Mouse (Mus musculus) kidney, embryonic 16.5 days (tissue): ENCODE data around the gene Gm3448. TPM values are rescaled to one million over a fixed set of nuclear protein-coding genes. Genes with fewer than 3 reads are reported as not detected.
A peak's percentile ranks its signal among the peaks of the same experiment; 100 is the strongest.
"Not testable (repeated sequence)": the region's sequence is repeated elsewhere in the genome, so short reads cannot be mapped to it uniquely, and the experiment has no call there.

Experiments used
- ATAC-seq: fragments of 200-750 bp; cut with Nextera tagmentation; 2 replicates; pipeline ENCODE4 v1.8.0; 2017; ENCODE audit warnings: moderate TSS enrichment; ENCODE audit not compliant: low FRiP score, low TSS enrichment
- H3K27ac ChIP-seq: fragments of 300-500 bp; sonication (generic); 2 replicates; pipeline ENCODE4 v1.5.1; 2014; ENCODE audit warnings: low read length
- H3K27me3 ChIP-seq: fragments of 300-500 bp; sonication (generic); 2 replicates; pipeline ENCODE4 v1.6.1; 2014; ENCODE audit warnings: low read length, control low read depth, mixed read lengths; ENCODE audit not compliant: insufficient read depth
- H3K36me3 ChIP-seq: fragments of 300-500 bp; sonication (generic); 2 replicates; pipeline ENCODE4 v1.6.1; 2014; ENCODE audit warnings: low read length, control low read depth, mixed read lengths; ENCODE audit not compliant: insufficient read depth
- H3K4me1 ChIP-seq: fragments of 300-500 bp; sonication (generic); 2 replicates; pipeline ENCODE4 v1.6.1; 2014; ENCODE audit warnings: low read length, control low read depth, mixed read lengths; ENCODE audit not compliant: insufficient read depth
- H3K4me2 ChIP-seq: fragments of 300-500 bp; sonication (generic); replicated peaks from 2 replicates; pipeline ENCODE4 v1.6.1; 2014; ENCODE audit warnings: low read depth, low read length
- H3K4me3 ChIP-seq: fragments of 300-500 bp; sonication (generic); 2 replicates; pipeline ENCODE4 v1.5.1; 2014; ENCODE audit warnings: mild to moderate bottlenecking, low read length
- H3K9ac ChIP-seq: fragments of 300-500 bp; sonication (generic); replicated peaks from 2 replicates; pipeline ENCODE4 v1.6.1; 2014; ENCODE audit warnings: low read length
- H3K9me3 ChIP-seq: fragments of 300-500 bp; sonication (generic); 2 replicates; pipeline ENCODE4 v1.6.1; 2016; ENCODE audit warnings: low read length, control low read depth
- WGBS: fragments of 180-500 bp; shearing (Covaris S2); extraction: QIAGEN DNeasy Blood & Tissue Kit; methylation state at CpG from one replicate; pipeline ENCODE4 v1.1.7; 2014; 5-methylcytosine and 5-hydroxymethylcytosine counted together
- polyA plus RNA-seq: library from polyadenylated mRNA; unstranded; fragments of >200 nt; fragmentation: Nextera tagmentation; extraction: Ambion mirVana; gene quantifications from 2 replicates; pipeline ENCODE4 v1.2.1, GENCODE M21; 2015

The Gm3448 gene
- polyA plus RNA-seq, 1 experiment from 2014 or later, result 3.0 TPM

GRCm38 (mm10) chr17:14961557-14962154 is 79.7 kb downstream of the Gm3448 start:
- no CpG with 5 or more reads among the region's 44 CpGs for WGBS
- not testable (repeated sequence) for H3K27me3 ChIP-seq, H3K9me3 ChIP-seq, H3K4me2 ChIP-seq, H3K36me3 ChIP-seq, H3K9ac ChIP-seq, H3K4me1 ChIP-seq, H3K27ac ChIP-seq, H3K4me3 ChIP-seq
- peak; percentile 92 for ATAC-seq

GRCm38 (mm10) chr17:14960951-14961556 is 80.3 kb downstream of the Gm3448 start, which contains the start of gene Phf10:
Gene Phf10 (minus strand): TSS chr17:14961273.
- not testable (repeated sequence) for H3K27ac ChIP-seq, H3K27me3 ChIP-seq, H3K36me3 ChIP-seq, H3K9me3 ChIP-seq, H3K4me1 ChIP-seq
- H3K9ac ChIP-seq, result peak within 1 kb of the TSS; percentile 83
- peak; percentile 87 for ATAC-seq
- WGBS, result 0% methylated on average over 21 of the region's 100 CpGs
- peak within 1 kb of the TSS; percentile 77 for H3K4me3 ChIP-seq
- H3K4me2 ChIP-seq, result peak within 1 kb of the TSS; percentile 92

- peak; percentile 36 for ATAC-seq
Observed at GRCm38 (mm10) chr17:14960520-14960919, 80.8 kb downstream of the Gm3448 start.

DNA sequence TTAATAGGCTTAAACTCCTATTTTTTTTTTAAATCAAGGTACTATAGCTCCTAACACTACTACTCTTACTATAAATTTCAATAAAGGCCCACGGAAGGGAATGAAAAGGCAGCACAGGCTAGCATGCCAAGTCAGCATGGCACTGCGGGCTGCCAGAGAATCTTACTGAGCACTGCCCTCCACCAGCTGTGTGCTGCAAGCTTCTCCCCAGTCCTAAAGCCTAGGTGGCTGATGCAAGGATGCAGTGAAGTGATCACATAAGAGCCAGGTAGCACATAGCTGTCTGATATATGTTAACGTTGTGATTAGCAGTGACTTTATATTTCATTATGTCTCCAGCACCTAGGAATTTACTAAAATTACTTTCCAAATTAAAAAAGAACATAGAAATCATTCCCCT is 81.4 kb downstream of the Gm3448 start:
- peaks cover 3% of the 10 kb centered on the region; the same call in 1 of the 2 replicates for H3K36me3 ChIP-seq
- no peak for ATAC-seq
- peaks cover 9% of the 10 kb centered on the region for H3K4me1 ChIP-seq
- H3K4me2 ChIP-seq, result peak overlapping the region; percentile 52
- peak overlapping the region; percentile 63 for H3K9ac ChIP-seq
- no peak overlapping the region for H3K27ac ChIP-seq
- peak overlapping the region; percentile 39 for H3K4me3 ChIP-seq
- H3K27me3 ChIP-seq, result no peaks in the 10 kb centered on the region
- 19% methylated on average over 3 of the region's 3 CpGs for WGBS
- no peaks in the 10 kb centered on the region for H3K9me3 ChIP-seq

More at GRCm38 (mm10) chr17:14960520-14960919, 80.8 kb downstream of the Gm3448 start:
- Histone ChIP-seq H3K4me1 (peaks cover 9% of the 10 kb centered on the region), H3K27me3 (no peaks in the 10 kb centered on the region), H3K36me3 (peaks cover 3% of the 10 kb centered on the region; the same call in 1 of the 2 replicates), H3K27ac (no peak overlapping the region), H3K4me3 (peak overlapping the region; percentile 77), H3K4me2 (peak overlapping the region; percentile 92), H3K9me3 (no peaks in the 10 kb centered on the region), H3K9ac (peak overlapping the region; percentile 83)
- WGBS, result 0% methylated on average over 19 of the region's 23 CpGs

- Histone ChIP-seq H3K4me3 (no peak overlapping the region), H3K9ac (no peak overlapping the region), H3K4me1 (peaks cover 9% of the 10 kb centered on the region), H3K9me3 (no peaks in the 10 kb centered on the region), H3K27me3 (no peaks in the 10 kb centered on the region), H3K36me3 (peaks cover 9% of the 10 kb centered on the region), H3K27ac (no peak overlapping the region), H3K4me2 (no peak overlapping the region)
- WGBS, result 90% methylated on average over 5 of the region's 5 CpGs
- ATAC-seq, result no peak
Observed at GRCm38 (mm10) chr17:14958686-14959327, 82.5 kb downstream of the Gm3448 start.

- Histone ChIP-seq H3K27ac (no peak overlapping the region), H3K9me3 (no peaks in the 10 kb centered on the region), H3K27me3 (no peaks in the 10 kb centered on the region), H3K9ac (no peak overlapping the region), H3K36me3 (peaks cover 30% of the 10 kb centered on the region), H3K4me3 (no peak overlapping the region), H3K4me2 (no peak overlapping the region), H3K4me1 (no peaks in the 10 kb centered on the region)
- 84% methylated on average over 8 of the region's 8 CpGs for WGBS
- no peak for ATAC-seq
Observed at GRCm38 (mm10) chr17:14953452-14953851, 87.9 kb downstream of the Gm3448 start.

DNA sequence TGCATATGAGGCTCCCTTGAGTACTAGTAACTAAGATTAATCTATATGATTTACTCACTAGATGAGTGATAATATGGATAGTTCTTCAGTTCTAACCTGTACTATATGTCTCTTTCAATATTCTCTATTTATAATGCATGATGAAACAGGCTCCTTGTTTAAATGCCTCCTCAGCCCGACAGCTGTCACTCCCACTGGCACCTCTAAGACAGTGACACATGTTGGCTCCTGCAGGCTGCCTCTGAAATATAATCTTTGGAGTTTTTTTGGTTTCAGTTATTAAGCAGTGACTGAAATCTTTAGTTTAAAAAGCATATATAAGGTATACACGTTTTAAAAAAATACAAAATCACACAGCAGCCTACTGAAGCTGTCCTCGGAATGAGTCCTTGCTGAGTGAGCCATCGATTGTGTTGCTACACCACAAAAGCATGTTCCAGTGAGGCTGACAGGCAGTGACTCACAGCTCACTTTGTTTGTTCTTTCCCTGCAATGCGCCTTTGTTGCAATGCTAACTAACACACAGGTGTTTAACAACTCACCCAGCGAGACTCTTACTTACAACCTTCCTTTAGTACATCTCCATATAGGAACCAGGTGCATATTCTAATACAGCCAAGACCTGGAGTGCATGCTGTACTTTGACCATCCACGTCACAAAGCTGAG is 92.0 kb downstream of the Gm3448 start:
- H3K36me3 ChIP-seq, result peaks cover 40% of the 10 kb centered on the region
- no peak overlapping the region for H3K4me2 ChIP-seq
- ATAC-seq, result no peak
- no peak overlapping the region for H3K27ac ChIP-seq
- H3K4me3 ChIP-seq, result no peak overlapping the region
- H3K9ac ChIP-seq, result no peak overlapping the region
- 89% methylated on average over 7 of the region's 7 CpGs for WGBS
- H3K4me1 ChIP-seq, result peaks cover 10% of the 10 kb centered on the region
- no peaks in the 10 kb centered on the region for H3K9me3 ChIP-seq
- no peaks in the 10 kb centered on the region for H3K27me3 ChIP-seq

Other genes starting within 250 kb of the Gm3448 start
- 6.4 and 6.7 TPM in 2 replicates for gene Wdr27, start 98.4 kb downstream of the Gm3448 start, polyA plus RNA-seq
- 36.7 and 40.4 TPM in 2 replicates for gene 1600012H06Rik, start 98.4 kb downstream of the Gm3448 start, polyA plus RNA-seq
- 28.0 and 28.7 TPM in 2 replicates for gene Phf10, start 80.3 kb downstream of the Gm3448 start, polyA plus RNA-seq
- gene 9030025P20Rik, start 63.1 kb downstream of the Gm3448 start, polyA plus RNA-seq, result 8.8 and 11.2 TPM in 2 replicates
- 0.73 TPM in 1 of 2 replicates, not detected in the other for gene Gm3417, start 62.7 kb downstream of the Gm3448 start, polyA plus RNA-seq
- 8.7 and 9.1 TPM in 2 replicates for gene Gm3435, start 31.4 kb downstream of the Gm3448 start, polyA plus RNA-seq
- gene Ermard, start 329 bp downstream of the Gm3448 start, polyA plus RNA-seq, result 79.6 and 93.2 TPM in 2 replicates
- 0.42 TPM in 1 of 2 replicates, not detected in the other for gene Tcte3, start within 50 bp of the Gm3448 start, polyA plus RNA-seq